Mouse (Mus musculus) cerebral cortex, adult 2 months (tissue): Measurements from ENCODE around the gene Ptprs.

Source experiments
- WGBS: fragments of 180-500 bp; shearing (Covaris S2); methylation state at CpG from one replicate; pipeline ENCODE4 v1.1.7; 2018; 5-methylcytosine and 5-hydroxymethylcytosine counted together

The Ptprs gene

GRCm38 (mm10) chr17:56490438-56491152 is 14.3 kb upstream of the Ptprs start:
- WGBS, result 53% methylated on average over 7 of the region's 7 CpGs

DNA sequence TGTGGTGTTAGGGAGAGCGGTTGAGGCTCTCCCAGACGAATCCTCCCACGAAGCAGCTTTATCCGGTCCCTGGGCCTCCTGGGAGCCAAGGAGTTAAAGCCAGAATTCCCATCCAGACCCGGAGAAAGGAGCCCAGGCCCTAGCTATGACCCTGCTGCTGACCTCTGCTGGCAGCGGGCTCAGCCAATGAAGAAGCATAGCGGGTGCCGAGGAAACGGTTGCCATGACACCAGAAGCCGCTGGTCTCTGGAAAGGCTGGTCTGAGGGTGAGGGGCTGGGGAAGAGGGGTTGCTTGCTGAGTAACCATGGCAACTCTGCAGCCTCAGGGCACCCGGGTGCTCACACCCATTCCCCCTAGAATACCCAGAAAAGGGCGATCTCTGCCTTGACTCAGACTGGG is 11.7 kb upstream of the Ptprs start:
- 11% methylated on average over 12 of the region's 12 CpGs for WGBS

DNA sequence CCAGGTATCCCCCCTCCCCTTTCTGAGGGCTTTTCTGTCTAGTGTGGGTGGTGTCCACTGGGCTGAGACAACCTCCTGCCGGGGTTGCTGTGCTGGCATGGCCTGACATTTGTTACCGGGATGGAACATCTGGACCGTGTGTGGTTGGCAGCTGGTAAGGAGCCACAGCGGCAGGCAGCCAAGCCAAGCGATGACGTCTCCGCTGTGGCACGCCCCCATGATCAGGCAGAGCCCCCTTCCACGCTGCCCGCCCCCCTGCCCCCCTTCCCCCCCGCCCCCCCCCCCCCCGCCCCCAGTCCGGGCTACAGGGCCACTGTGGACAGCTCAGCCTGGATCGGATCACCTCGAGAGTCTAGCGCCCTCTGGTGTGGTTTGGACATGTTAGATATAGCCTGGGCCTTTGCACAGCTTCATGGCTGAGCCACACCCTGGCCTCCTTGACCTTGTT is 11.2 kb upstream of the Ptprs start:
- WGBS, result 5% methylated on average over 7 of the region's 16 CpGs

DNA sequence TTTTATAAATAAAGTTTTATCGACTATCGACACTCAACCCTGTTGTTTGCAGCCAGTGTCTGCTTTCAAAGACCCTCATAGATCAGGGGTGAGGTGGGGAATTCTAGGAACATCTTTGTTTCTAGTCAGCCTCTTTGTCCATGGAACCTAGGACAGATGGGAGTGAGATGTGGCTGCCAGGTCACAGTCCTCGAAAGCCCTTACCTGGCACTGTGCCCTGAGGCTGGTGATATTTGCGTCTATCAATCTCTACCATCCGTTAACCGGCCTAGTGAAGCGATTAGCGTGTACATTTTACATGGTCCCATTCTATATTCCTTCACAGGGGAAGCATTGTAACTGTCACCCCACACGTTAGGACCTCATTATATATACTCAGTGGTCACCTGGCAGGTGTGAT is 9.6 kb upstream of the Ptprs start:
- WGBS, result 85% methylated on average over 9 of the region's 9 CpGs

- 64% methylated on average over 9 of the region's 9 CpGs for WGBS
Measured at GRCm38 (mm10) chr17:56485118-56485517, 8.8 kb upstream of the Ptprs start.

DNA sequence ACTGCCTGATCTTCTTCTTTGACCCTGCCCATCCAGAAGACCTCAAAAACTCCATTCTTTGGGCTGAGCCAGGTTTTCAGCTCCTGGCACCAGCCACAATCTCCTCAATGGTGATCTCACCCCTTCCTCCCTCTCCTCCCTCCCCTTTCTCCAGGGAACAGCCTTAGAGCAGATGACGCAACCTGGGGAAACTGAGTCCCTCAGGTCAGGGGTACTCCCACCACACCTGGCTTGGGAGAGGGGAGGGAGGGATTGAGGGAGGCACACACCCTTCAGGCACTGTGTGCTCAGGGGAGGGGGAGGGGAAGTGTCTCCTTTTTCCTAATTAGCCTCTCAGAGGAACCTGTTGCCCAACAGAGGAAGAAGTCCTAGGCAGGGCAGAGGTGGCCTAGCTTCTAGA is 6.4 kb upstream of the Ptprs start:
- 93% methylated on average over 1 of the region's 1 CpGs for WGBS

- WGBS, result 17% methylated on average over 6 of the region's 6 CpGs
Measured at GRCm38 (mm10) chr17:56479358-56479757, 3.1 kb upstream of the Ptprs start.

DNA sequence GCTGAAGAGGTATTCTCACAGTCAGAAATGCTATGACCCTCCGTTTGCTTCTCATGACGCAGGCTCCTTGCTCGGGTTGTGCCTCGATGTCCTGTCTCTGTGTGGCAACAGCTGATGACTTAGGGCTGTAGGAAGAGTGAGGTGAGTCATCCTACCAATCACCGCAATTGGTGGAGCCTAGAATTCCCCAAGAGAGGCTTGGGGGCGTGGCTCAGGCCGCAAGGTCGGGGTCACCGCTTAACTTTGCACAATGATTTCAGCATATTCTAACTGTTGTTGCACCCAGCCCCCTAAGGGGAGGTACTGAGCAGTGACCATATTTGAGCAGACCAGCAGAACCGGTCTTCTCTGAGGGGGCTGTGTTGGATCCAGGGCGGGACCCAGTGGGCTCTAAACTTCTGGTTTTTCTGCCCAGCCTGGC is 1.9 kb upstream of the Ptprs start:
- 81% methylated on average over 11 of the region's 11 CpGs for WGBS

GRCm38 (mm10) chr17:56477191-56477818 is 1.0 kb upstream of the Ptprs start:
- WGBS, result 83% methylated on average over 19 of the region's 19 CpGs

DNA sequence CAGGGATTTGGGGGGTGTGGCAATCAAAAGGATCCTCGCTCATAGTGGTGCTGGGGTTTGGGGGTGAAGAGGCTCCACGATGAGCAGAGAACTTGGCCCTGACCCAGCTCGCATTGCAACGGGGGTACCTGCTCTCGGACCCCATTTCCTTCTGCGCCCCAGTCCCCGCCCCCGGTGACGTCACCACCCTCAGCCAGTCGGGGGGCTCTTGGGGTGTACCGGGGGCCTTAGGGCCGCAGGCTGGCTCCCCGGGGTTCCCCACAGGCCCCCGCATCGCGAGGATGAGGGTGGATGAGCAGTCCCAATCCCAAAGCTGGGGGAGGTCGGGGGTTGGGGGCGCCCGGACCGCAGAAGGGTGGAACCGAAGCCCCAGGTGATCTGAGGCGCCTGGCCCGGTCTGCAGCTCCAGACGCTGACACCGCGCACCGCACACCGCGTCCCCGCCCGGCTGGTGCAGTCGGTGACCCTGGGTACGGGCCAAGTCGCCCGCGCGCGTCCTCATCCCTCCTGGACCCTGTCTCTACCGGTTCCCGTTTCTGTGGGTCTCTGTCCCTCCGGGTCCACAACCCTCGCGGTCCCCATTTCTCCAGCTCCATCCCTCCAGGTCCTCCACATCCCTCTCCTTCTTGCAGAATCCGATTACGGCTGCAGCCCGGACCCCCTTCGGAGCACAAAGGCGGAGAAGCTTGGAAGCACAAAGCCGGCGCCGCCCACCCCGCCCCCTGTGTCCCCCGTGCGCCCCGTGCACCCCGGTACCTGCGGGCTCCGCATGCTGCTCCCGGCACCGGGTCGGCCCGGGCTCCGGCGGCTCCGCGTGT is 490 bp downstream of the Ptprs start:
- under 1% methylated on average over 66 of the region's 66 CpGs for WGBS

DNA sequence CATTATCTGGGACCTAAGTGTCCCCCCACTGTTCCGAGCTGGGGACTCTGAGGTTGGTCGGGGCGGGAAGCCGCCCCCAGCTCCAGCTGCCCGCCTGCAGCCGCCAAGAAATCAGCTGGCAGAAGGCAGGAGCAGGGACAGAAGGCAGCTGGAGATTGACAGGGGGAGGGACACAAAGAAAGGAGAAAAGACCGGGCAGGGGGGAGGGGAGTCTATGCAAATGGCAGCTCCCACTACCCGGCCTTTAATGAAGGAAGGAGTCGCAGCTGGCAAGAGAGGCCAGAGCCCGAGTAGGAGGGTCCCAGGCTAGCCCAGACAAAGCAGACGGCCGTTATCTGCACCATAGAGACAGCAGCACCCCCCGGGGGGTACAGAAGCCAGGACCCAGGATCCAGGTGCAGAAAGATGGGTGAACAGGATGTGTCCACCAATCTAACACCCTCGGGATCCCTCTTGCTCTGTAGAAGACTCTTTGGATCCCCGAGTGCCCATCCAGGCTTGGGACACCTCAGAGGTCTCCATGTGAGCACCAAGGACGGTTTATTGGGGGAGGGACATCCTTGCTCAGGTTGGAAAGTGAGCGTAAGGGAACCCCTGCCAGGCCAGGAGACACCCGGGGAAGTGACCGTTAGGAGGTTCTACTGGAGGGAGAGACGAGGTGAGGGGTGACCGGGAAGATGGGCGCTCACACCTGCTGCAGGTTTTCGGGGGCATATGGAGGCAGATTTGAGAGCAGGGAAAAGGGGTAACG is 1.3 kb downstream of the Ptprs start:
- 1% methylated on average over 24 of the region's 24 CpGs for WGBS

DNA sequence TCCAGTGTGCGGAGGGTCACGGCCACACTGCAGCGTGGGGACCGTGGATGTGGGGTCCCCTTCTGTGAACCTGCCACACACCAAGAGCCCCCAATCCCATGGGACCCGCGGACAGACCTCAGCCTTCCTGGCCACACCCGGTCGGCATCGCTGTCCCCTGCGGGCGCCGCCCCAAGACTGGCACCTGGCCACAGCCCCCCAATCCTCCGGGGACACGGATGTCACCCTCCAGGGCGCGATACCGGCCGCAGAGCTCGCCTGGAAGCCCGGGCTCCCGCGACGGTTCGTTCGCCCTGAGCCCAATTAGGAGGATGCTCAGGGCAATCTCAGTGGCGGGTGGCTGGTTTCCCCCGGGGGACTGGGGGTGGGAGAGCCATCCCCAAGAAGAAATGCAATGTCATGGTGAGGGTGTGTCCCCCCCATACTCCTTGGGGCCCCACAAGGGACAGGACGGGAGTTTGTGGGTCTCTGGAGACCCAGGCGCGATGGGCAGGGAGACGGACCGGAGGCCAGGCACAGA is 1.9 kb downstream of the Ptprs start:
- WGBS, result 3% methylated on average over 32 of the region's 32 CpGs

GRCm38 (mm10) chr17:56473611-56473905 is 2.7 kb downstream of the Ptprs start:
- 3% methylated on average over 11 of the region's 11 CpGs for WGBS

DNA sequence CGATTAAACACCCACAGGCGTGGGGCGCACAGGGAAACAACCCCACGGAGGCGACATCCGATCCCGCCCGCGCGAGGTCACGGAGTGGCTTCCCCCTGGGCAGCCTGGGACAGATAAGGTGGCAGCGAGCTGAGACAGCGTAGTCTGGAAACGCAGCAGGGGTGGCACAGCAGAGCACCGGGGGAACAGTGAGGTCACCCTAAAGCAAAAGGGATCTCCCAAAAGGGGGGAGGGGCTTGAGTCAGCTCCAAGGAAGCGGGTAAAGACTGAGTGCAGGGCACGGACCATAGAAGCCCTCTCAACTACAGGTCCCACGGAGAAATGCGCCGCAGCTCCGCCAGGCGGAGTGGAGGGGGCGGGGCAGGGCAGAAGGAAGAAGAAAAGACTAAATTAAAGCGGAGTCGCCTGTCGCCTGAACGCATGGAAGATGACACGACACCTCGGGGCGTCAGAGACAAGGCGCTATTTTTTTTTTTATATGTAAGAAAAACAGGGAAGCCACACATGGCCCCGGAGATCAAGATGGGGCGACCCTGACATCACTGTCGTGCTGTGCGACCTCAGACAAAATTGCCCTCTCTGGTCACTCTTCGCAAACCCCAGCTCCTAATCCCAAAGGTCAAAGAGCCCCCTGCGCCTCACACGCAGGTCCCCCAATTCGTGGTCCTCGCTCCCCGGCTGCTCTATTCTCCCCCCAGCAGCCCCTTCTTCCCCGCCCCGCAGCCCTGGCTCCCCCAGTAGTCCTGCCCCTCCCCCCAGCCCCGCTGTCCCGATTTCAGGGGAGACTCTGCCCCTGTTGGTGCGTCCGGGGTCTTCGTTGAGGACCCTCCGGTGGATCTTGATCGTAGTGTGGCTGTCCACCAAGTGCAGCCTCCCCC is 3.3 kb downstream of the Ptprs start:
- WGBS, result 2% methylated on average over 50 of the region's 50 CpGs

GRCm38 (mm10) chr17:56472121-56472520 is 4.2 kb downstream of the Ptprs start:
- WGBS, result 20% methylated on average over 16 of the region's 16 CpGs

DNA sequence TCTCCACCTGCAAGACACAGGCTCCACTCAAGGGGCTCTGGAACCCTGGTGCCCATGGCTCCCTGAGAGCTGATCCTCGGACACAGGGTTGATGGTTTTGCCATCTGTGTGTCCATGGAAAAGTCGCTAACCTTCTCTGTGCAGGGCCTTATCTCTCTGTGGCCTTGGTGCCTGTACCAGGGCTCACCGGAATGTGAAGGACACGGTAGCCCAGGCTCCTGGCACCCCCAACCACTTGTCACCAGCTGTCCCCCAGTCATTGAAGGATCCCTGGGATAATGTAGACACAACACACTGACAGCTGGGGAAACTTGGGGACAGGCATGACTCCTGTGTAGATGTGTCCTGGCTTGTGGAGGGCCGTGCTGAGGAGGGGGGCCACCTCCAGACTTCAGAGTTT is 5.1 kb downstream of the Ptprs start:
- WGBS, result 70% methylated on average over 5 of the region's 5 CpGs

DNA sequence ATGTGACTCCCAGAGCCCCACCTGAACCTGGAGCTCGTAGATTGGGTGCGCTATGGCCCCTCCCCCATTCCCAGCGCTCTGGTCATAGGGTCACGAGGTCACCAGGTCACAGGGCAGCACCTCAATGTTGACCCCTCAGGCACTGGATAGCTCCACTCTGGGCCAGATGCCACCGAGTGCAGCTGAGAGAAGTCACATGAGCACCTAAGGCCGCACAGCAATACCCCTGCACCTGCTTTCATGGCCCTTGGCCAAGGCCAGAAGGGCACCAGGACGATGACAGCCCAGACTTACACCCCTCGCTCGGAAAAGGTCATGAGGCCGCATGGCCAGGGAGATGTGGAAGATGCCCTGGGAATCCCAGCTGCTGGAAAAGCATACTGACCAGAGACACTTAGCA is 5.7 kb downstream of the Ptprs start:
- WGBS, result 30% methylated on average over 10 of the region's 10 CpGs

DNA sequence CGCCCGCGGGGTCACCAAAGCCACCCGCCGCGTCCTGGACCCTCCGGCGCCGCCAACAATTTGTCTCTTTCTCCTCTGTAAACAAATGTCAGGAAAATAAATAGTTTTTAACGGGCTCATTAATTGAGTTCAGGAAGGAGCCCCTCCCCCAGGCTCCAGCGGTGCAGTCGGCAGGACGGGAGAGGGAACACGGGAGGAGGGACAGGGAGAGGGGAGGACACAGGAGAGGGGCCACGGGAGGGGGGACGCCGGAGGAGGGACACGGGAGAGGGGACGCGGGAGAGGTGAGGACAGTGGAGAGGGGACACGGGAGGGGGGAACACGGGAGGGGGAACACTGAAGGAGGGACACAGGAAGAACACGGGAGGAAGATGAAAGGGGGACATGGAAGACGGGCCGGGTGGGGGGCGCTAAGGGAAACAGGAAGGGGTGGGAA is 6.3 kb downstream of the Ptprs start:
- 9% methylated on average over 25 of the region's 26 CpGs for WGBS

DNA sequence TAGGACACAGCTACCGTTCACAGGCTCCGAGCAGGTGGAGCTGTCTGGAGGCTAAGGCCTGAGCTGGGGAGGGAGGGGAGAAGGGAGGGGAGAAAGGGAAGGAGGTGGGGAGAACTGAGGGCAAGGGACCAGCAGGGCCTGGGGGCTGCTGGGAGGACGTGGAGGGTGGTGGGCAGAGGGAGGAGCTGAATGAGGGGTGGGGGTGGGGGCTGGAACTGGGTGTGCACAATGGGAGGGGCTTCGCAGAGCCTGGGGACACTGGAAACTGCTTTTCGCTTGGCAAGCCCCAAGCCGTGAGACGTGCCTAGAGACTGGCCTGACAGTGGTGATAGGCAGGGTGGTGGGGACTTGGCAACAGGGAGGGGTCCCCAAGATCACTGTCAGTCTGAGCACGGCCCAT is 7.0 kb downstream of the Ptprs start:
- 29% methylated on average over 8 of the region's 8 CpGs for WGBS

GRCm38 (mm10) chr17:56468870-56469269 is 7.4 kb downstream of the Ptprs start:
- 30% methylated on average over 7 of the region's 7 CpGs for WGBS

DNA sequence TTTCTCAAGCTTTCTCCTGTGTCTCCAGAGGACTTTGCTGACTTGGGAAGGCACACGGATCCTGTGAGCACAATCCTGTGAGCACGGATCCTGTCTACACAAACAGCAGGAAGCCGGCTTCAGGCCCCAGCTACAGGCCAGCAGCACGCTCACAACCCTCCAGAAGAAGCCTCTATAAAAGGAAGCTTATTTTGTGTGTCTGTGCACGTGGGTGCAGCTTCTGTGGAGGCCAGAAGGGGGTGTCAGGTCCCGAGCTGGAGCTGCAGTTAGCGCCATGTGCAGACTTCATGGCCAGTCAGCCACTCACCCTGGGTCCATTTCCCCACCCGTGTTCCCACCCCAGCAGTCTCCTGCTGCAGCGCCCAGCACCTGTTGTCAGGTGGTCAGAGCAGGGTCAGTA is 7.9 kb downstream of the Ptprs start:
- WGBS, result 62% methylated on average over 9 of the region's 9 CpGs
